Mouse (Mus musculus) neural tube, embryonic 11.5 days (tissue): ENCODE data around the gene Naa16. TPM values are rescaled to one million over a fixed set of nuclear protein-coding genes. Genes with fewer than 3 reads are reported as not detected.
A peak's percentile ranks its signal among the peaks of the same experiment; 100 is the strongest.

Experiments used
- ATAC-seq: fragments of 200-750 bp; cut with Nextera tagmentation; 2 replicates; pipeline ENCODE4 v1.8.0; 2017; ENCODE audit warnings: moderate number of reproducible peaks, mild to moderate bottlenecking, moderate TSS enrichment, moderate library complexity; ENCODE audit not compliant: insufficient read depth, low FRiP score, low TSS enrichment
- DNase-seq: peaks from one replicate; pipeline ENCODE4 v3.0.0-alpha.2; 2015; ENCODE audit warnings: low spot score
- H3K27ac ChIP-seq: fragments of 300-500 bp; sonication (generic); 2 replicates; pipeline ENCODE4 v1.5.1; 2014; ENCODE audit warnings: low read depth, mild to moderate bottlenecking, low read length
- H3K27me3 ChIP-seq: fragments of 300-500 bp; sonication (generic); 2 replicates; pipeline ENCODE4 v1.6.1; 2014; ENCODE audit warnings: mild to moderate bottlenecking, low read length, mixed read lengths; ENCODE audit not compliant: control insufficient read depth, insufficient read depth
- H3K36me3 ChIP-seq: fragments of 300-500 bp; sonication (generic); 2 replicates; pipeline ENCODE4 v1.6.1; 2014; ENCODE audit warnings: mild to moderate bottlenecking, low read length, moderate library complexity, mixed read lengths; ENCODE audit not compliant: control insufficient read depth, insufficient read depth
- H3K4me1 ChIP-seq: fragments of 300-500 bp; sonication (generic); 2 replicates; pipeline ENCODE4 v1.6.1; 2014; ENCODE audit warnings: low read length, mixed read lengths; ENCODE audit not compliant: control insufficient read depth, insufficient read depth
- H3K4me2 ChIP-seq: fragments of 300-500 bp; sonication (generic); 2 replicates; pipeline ENCODE4 v1.6.1; 2014; ENCODE audit warnings: low read depth, mild to moderate bottlenecking, moderate library complexity
- H3K4me3 ChIP-seq: fragments of 300-500 bp; sonication (generic); 2 replicates; pipeline ENCODE4 v1.5.1; 2014; ENCODE audit warnings: low read depth, low read length
- H3K9ac ChIP-seq: fragments of 300-500 bp; sonication (generic); 2 replicates; pipeline ENCODE4 v1.6.1; 2014; ENCODE audit warnings: mild to moderate bottlenecking, low read length
- H3K9me3 ChIP-seq: fragments of 300-500 bp; sonication (generic); 2 replicates; pipeline ENCODE4 v1.6.1; 2016; ENCODE audit warnings: low read length; ENCODE audit not compliant: control insufficient read depth
- WGBS: fragments of 180-500 bp; shearing (Covaris S2); extraction: QIAGEN DNeasy Blood & Tissue Kit; methylation state at CpG from one replicate; pipeline ENCODE4 v1.1.7; 2014; 5-methylcytosine and 5-hydroxymethylcytosine counted together
- polyA plus RNA-seq: library from polyadenylated mRNA; unstranded; fragments of >200 nt; fragmentation: Nextera tagmentation; extraction: Ambion mirVana; gene quantifications from 2 replicates; pipeline ENCODE4 v1.2.1, GENCODE M21; 2014

The Naa16 gene
- polyA plus RNA-seq, 1 experiment from 2014 or later, result 38.8 TPM

DNA sequence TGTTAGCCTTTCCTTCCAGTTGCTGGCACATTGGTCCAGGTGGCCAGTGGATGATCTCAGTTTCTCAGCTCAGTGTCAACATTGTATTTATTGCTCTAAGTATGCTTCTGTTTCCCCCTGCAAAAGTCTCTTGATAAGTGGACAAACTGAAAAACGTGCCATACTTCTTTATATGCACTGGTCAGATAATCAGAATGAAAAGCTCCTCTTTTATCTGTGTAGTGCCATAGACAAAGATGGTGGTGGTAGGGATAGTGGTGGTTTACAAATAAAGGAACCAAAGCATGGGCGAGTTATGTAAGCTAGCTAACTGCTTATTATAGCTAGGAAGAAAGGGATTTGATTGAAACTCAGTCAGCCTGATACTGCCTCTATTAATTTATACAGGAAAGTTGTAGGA, 17.1 kb upstream of the Naa16 start:
- ATAC-seq, result no peak
- H3K27ac ChIP-seq, result no peak overlapping the region
- DNase-seq, result no peak
- no peaks in the 10 kb centered on the region for H3K36me3 ChIP-seq
- no peaks in the 10 kb centered on the region for H3K27me3 ChIP-seq
- no peak overlapping the region for H3K9ac ChIP-seq
- H3K4me2 ChIP-seq, result no peak overlapping the region
- H3K4me3 ChIP-seq, result no peak overlapping the region
- WGBS, result 74% methylated on average over 2 of the region's 2 CpGs
- no peaks in the 10 kb centered on the region for H3K4me1 ChIP-seq
- H3K9me3 ChIP-seq, result no peaks in the 10 kb centered on the region

- Histone ChIP-seq H3K4me3 (peak within 1 kb of the TSS; percentile 60), H3K4me1 (no peaks in the 10 kb centered on the region), H3K36me3 (no peaks in the 10 kb centered on the region), H3K9ac (peak within 1 kb of the TSS; percentile 77), H3K27me3 (no peaks in the 10 kb centered on the region), H3K4me2 (peak within 1 kb of the TSS; percentile 55), H3K27ac (peak within 1 kb of the TSS; percentile 80), H3K9me3 (no peaks in the 10 kb centered on the region)
- DNase-seq (peak; percentile 78), ATAC-seq (peak; percentile 88)
- 21% methylated on average over 23 of the region's 23 CpGs for WGBS
These were observed 6.9 kb upstream of the Naa16 start, which contains the start of gene Mtrf1 for GRCm38 (mm10) chr14:79397321-79398122. Gene Mtrf1 (plus strand): TSS chr14:79397772.

- H3K4me1 ChIP-seq, result no peaks in the 10 kb centered on the region
- no peak overlapping the region for H3K4me3 ChIP-seq
- ATAC-seq (no peak), DNase-seq (peak; percentile 47)
- no peak overlapping the region for H3K4me2 ChIP-seq
- no peaks in the 10 kb centered on the region for H3K36me3 ChIP-seq
- H3K27ac ChIP-seq, result no peak overlapping the region
- no peaks in the 10 kb centered on the region for H3K9me3 ChIP-seq
- H3K27me3 ChIP-seq, result no peaks in the 10 kb centered on the region
- H3K9ac ChIP-seq, result no peak overlapping the region
These were observed 4.0 kb upstream of the Naa16 start for GRCm38 (mm10) chr14:79394564-79394963.

GRCm38 (mm10) chr14:79393289-79393688, 2.7 kb upstream of the Naa16 start:
- DNase-seq (no peak), ATAC-seq (no peak)
- Histone ChIP-seq H3K4me1 (no peaks in the 10 kb centered on the region), H3K27ac (no peak overlapping the region), H3K4me2 (no peak overlapping the region), H3K9ac (no peak overlapping the region), H3K9me3 (no peaks in the 10 kb centered on the region), H3K27me3 (no peaks in the 10 kb centered on the region), H3K4me3 (no peak overlapping the region), H3K36me3 (no peaks in the 10 kb centered on the region)
- WGBS, result 81% methylated on average over 1 of the region's 1 CpGs

DNA sequence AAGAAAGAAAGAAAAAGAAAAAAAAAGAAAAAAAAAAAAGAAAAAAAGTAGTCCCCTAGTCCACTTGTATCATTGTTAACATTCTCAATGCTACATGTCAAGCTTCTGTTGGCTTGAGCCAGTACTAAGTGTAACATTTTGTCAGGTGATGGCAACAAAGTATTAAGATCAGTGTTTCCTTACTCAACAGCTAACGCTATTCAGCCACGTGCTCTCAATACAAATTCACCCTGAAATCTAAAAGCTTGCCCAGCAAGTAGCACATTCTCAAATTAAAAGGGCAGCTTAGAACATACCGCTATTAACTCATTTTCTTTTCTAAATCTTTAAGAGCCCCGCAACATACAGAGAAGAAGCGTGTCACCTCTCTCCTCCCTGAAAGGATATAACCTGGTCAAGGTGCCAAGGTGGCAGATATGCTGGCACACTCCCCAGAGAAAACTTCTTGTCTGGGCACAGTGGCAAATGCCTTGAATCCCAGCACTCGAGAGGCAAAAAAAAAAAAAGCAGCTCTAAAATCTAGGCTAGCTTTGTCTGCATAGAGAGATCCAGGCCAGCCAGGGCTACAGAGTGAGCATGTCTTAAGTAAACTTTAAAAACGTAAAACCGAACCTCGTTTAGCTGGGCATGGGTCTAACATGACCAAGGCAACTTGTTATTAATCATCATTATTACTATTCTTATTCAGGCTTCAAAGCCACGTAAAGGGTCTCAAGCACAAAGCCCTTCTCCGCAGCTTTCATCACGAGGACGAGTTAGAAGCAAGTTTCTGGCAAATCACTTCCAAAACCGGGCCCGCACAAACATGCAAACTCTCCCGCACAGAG, 927 bp downstream of the Naa16 start:
- DNase-seq (no peak), ATAC-seq (peak; percentile 20)
- peak overlapping the region; percentile 96 for H3K27ac ChIP-seq

DNA sequence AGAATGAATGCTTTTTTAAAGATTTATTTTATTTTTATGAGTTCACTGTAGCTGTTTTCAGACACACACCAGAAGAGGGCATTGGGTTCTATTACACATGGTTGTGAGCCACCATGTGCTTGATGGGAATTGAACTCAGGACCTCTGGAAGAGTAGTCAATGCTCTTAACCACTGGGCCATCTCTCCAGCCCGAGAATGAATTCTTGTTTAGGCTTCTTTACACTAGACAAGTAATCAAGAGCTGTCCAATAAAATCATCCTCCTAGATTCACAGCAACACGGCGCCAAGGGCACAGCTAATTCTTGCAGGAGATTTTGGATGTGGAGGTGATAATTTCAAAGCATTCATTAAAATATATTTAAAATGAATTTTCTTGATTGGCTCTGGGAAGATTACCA, 2.3 kb downstream of the Naa16 start:
- Histone ChIP-seq H3K27me3 (no peaks in the 10 kb centered on the region), H3K36me3 (0 out of 2 replicates have a peak, but pooled peaks cover 2% of the 10 kb centered on the region), H3K4me1 (no peaks in the 10 kb centered on the region), H3K9ac (no peak overlapping the region), H3K27ac (no peak overlapping the region), H3K4me3 (no peak overlapping the region), H3K4me2 (no peak overlapping the region), H3K9me3 (no peaks in the 10 kb centered on the region)
- 91% methylated on average over 3 of the region's 3 CpGs for WGBS
- ATAC-seq (no peak), DNase-seq (no peak)

More for the DNA sequence above, 927 bp downstream of the Naa16 start:
- Histone ChIP-seq H3K4me1 (no peaks in the 10 kb centered on the region), H3K4me3 (peak overlapping the region; percentile 73), H3K9ac (peak overlapping the region; percentile 89), H3K36me3 (0 out of 2 replicates have a peak, but pooled peaks cover 2% of the 10 kb centered on the region), H3K27me3 (no peaks in the 10 kb centered on the region), H3K4me2 (peak overlapping the region; percentile 86), H3K9me3 (no peaks in the 10 kb centered on the region)
- 2% methylated on average over 16 of the region's 16 CpGs for WGBS

DNA sequence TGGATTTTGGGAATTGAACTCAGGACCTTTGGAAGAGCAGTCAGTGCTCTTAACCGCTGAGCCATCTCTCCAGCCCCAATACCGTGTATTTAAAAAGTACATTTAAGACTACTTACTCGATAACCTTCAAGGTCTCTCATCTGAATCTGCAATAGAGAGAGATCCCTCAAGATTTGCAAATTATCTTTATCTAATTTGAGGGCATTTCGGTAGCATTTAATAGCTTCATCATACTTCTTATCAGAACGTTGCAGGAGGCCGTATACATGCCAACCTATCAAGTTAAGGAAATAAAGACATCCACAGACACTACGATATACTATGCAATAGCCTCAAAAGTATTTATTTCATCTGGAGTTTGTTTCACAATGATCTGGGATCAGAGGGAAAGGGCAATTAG, 7.5 kb downstream of the Naa16 start:
- Histone ChIP-seq H3K9ac (no peak overlapping the region), H3K4me3 (no peak overlapping the region), H3K27me3 (no peaks in the 10 kb centered on the region), H3K9me3 (no peaks in the 10 kb centered on the region), H3K4me1 (no peaks in the 10 kb centered on the region), H3K4me2 (no peak overlapping the region), H3K36me3 (0 out of 2 replicates have a peak, but pooled peaks cover 2% of the 10 kb centered on the region), H3K27ac (no peak overlapping the region)
- ATAC-seq (no peak), DNase-seq (no peak)
- 96% methylated on average over 7 of the region's 7 CpGs for WGBS

- H3K4me2 ChIP-seq, result no peak overlapping the region
- no peak for DNase-seq
- H3K4me1 ChIP-seq, result no peaks in the 10 kb centered on the region
- no peak overlapping the region for H3K27ac ChIP-seq
- no peak for ATAC-seq
- no peaks in the 10 kb centered on the region for H3K36me3 ChIP-seq
- no peak overlapping the region for H3K4me3 ChIP-seq
- H3K9ac ChIP-seq, result no peak overlapping the region
- no peaks in the 10 kb centered on the region for H3K9me3 ChIP-seq
- H3K27me3 ChIP-seq, result no peaks in the 10 kb centered on the region
These were observed 13.5 kb downstream of the Naa16 start for GRCm38 (mm10) chr14:79377041-79377440.
